Mouse (Mus musculus): Measurements from ENCODE around the gene H2-Ob. TPM values are rescaled to one million over a fixed set of nuclear protein-coding genes. Genes with fewer than 3 reads are reported as not detected.

H2-Ob gene
- total RNA-seq, 2 experiments from 2014 or later, result 0.16 to 0.18 TPM

- TF ChIP-seq CTCF (IDR thresholded peaks at IDR 0.05), result no peak
- H3K4me3 ChIP-seq, result no peak overlapping the region
- H3K27ac ChIP-seq, result no peak overlapping the region
- intact Hi-C loops (cut with DNase I), result no loop called here
- no peak for DNase-seq (ENCODE audit: extremely low spot score in 1 of 2, low spot score in 2 of 2)
These were observed 32.2 kb downstream of the H2-Ob start for GRCm38 (mm10) chr17:34270940-34271339.

GRCm38 (mm10) chr17:34272102-34272501 is 33.4 kb downstream of the H2-Ob start:
- no peak for TF ChIP-seq CTCF (IDR thresholded peaks at IDR 0.05)
- DNase-seq (ENCODE audit: extremely low spot score in 1 of 2, low spot score in 2 of 2), result no peak
- H3K27ac ChIP-seq, result no peak overlapping the region
- H3K4me3 ChIP-seq, result no peak overlapping the region
- intact Hi-C loops (cut with DNase I), result no loop called here

GRCm38 (mm10) chr17:34280499-34281038 is 41.9 kb downstream of the H2-Ob start:
- intact Hi-C loops (cut with DNase I), result no loop called here
- no peak for DNase-seq (ENCODE audit: extremely low spot score in 1 of 2, low spot score in 2 of 2)
- no peak overlapping the region for H3K4me3 ChIP-seq
- TF ChIP-seq CTCF (IDR thresholded peaks at IDR 0.05), result no peak
- H3K27ac ChIP-seq, result no peak overlapping the region

GRCm38 (mm10) chr17:34281836-34282235 is 43.1 kb downstream of the H2-Ob start:
- intact Hi-C loops (cut with DNase I), result no loop called here
- no peak for TF ChIP-seq CTCF (IDR thresholded peaks at IDR 0.05)
- Histone ChIP-seq H3K27ac (no peak overlapping the region), H3K4me3 (no peak overlapping the region)
- DNase-seq (ENCODE audit: extremely low spot score in 1 of 2, low spot score in 2 of 2), result no peak

GRCm38 (mm10) chr17:34285371-34285770 is 46.7 kb downstream of the H2-Ob start:
- DNase-seq (ENCODE audit: extremely low spot score in 1 of 2, low spot score in 2 of 2), result no peak
- H3K27ac ChIP-seq, result no peak overlapping the region
- H3K4me3 ChIP-seq, result no peak overlapping the region
- intact Hi-C loops (cut with DNase I), result no loop called here
- no peak for TF ChIP-seq CTCF (IDR thresholded peaks at IDR 0.05)

- peak; percentile 42 for TF ChIP-seq CTCF (IDR thresholded peaks at IDR 0.05)
- no peak overlapping the region for H3K27ac ChIP-seq
- intact Hi-C loops (cut with DNase I), result no loop called here
- no peak for DNase-seq (ENCODE audit: extremely low spot score in 1 of 2, low spot score in 2 of 2)
- H3K4me3 ChIP-seq, result no peak overlapping the region
These were observed 47.1 kb downstream of the H2-Ob start for GRCm38 (mm10) chr17:34285848-34286247.

GRCm38 (mm10) chr17:34286501-34286900 is 47.8 kb downstream of the H2-Ob start:
- DNase-seq (ENCODE audit: extremely low spot score in 1 of 2, low spot score in 2 of 2), result no peak
- TF ChIP-seq CTCF (IDR thresholded peaks at IDR 0.05), result no peak
- H3K4me3 ChIP-seq, result no peak overlapping the region
- H3K27ac ChIP-seq, result no peak overlapping the region
- intact Hi-C loops (cut with DNase I), result no loop called here

GRCm38 (mm10) chr17:34286999-34287398 is 48.3 kb downstream of the H2-Ob start:
- intact Hi-C loops (cut with DNase I), result no loop called here
- Histone ChIP-seq H3K27ac (no peak overlapping the region), H3K4me3 (no peak overlapping the region)
- DNase-seq (ENCODE audit: extremely low spot score in 1 of 2, low spot score in 2 of 2), result no peak
- TF ChIP-seq CTCF (IDR thresholded peaks at IDR 0.05), result no peak

GRCm38 (mm10) chr17:34287648-34288047 is 48.9 kb downstream of the H2-Ob start, which contains the start of gene H2-Aa:
H2-Aa (minus strand) TSS chr17:34287823.
- intact Hi-C loops (cut with DNase I), result no loop called here
- Histone ChIP-seq H3K27ac (no peak within 1 kb of the TSS), H3K4me3 (no peak within 1 kb of the TSS)
- peak; percentile 74 to 77 for DNase-seq (ENCODE audit: extremely low spot score in 1 of 2, low spot score in 2 of 2)
- TF ChIP-seq CTCF (IDR thresholded peaks at IDR 0.05), result no peak

GRCm38 (mm10) chr17:34288131-34288530 is 49.4 kb downstream of the H2-Ob start:
- no peak overlapping the region for H3K4me3 ChIP-seq
- no peak overlapping the region for H3K27ac ChIP-seq
- intact Hi-C loops (cut with DNase I), result no loop called here
- no peak for DNase-seq (ENCODE audit: extremely low spot score in 1 of 2, low spot score in 2 of 2)
- no peak for TF ChIP-seq CTCF (IDR thresholded peaks at IDR 0.05)

- H3K4me3 ChIP-seq, result no peak overlapping the region
- no peak overlapping the region for H3K27ac ChIP-seq
- TF ChIP-seq CTCF (IDR thresholded peaks at IDR 0.05), result no peak
- DNase-seq (ENCODE audit: extremely low spot score in 1 of 2, low spot score in 2 of 2), result peak; percentile 67 to 70
- intact Hi-C loops (cut with DNase I), result no loop called here
These were observed 52.9 kb downstream of the H2-Ob start for GRCm38 (mm10) chr17:34291609-34292008.

- intact Hi-C loops (cut with DNase I), result no loop called here
These were observed 53.9 kb downstream of the H2-Ob start for GRCm38 (mm10) chr17:34292570-34292969.

GRCm38 (mm10) chr17:34293533-34293932 is 54.8 kb downstream of the H2-Ob start:
- no peak for DNase-seq (ENCODE audit: extremely low spot score in 1 of 2, low spot score in 2 of 2)
- Histone ChIP-seq H3K27ac (no peak overlapping the region), H3K4me3 (no peak overlapping the region)
- intact Hi-C loops (cut with DNase I), result no loop called here
- no peak for TF ChIP-seq CTCF (IDR thresholded peaks at IDR 0.05)

More at GRCm38 (mm10) chr17:34292570-34292969, 53.9 kb downstream of the H2-Ob start:
- Histone ChIP-seq H3K4me3 (no peak overlapping the region), H3K27ac (no peak overlapping the region)
- TF ChIP-seq CTCF (IDR thresholded peaks at IDR 0.05), result no peak
- no peak for DNase-seq (ENCODE audit: extremely low spot score in 1 of 2, low spot score in 2 of 2)
